Mouse (Mus musculus) embryo, embryonic 9.5 days (tissue): Measurements from ENCODE around the gene Klhdc2.

Experiments
- DNase-seq: peaks from one replicate; pipeline ENCODE4 v3.0.0-alpha.2; 2017; ENCODE audit errors: extremely low spot score

Klhdc2 gene

GRCm38 (mm10) chr12:69300391-69300790, 3.9 kb downstream of the Klhdc2 start:
- DNase-seq, result no peak

GRCm38 (mm10) chr12:69302171-69302570, 5.7 kb downstream of the Klhdc2 start:
- DNase-seq, result no peak

GRCm38 (mm10) chr12:69304051-69304450, 7.6 kb downstream of the Klhdc2 start:
- DNase-seq, result no peak

- DNase-seq, result no peak
Observed at GRCm38 (mm10) chr12:69306333-69306732, 9.9 kb downstream of the Klhdc2 start.

- no peak for DNase-seq
Observed at GRCm38 (mm10) chr12:69309659-69310058, 13.2 kb downstream of the Klhdc2 start.

- DNase-seq, result no peak
Observed at GRCm38 (mm10) chr12:69318431-69318830, 21.9 kb downstream of the Klhdc2 start.

- DNase-seq, result no peak
Observed at GRCm38 (mm10) chr12:69331187-69331586, 34.7 kb downstream of the Klhdc2 start.

GRCm38 (mm10) chr12:69332147-69332546, 35.7 kb downstream of the Klhdc2 start:
- no peak for DNase-seq

- no peak for DNase-seq
Observed at GRCm38 (mm10) chr12:69333547-69333946, 37.1 kb downstream of the Klhdc2 start.

GRCm38 (mm10) chr12:69349928-69350327, 53.4 kb downstream of the Klhdc2 start:
- DNase-seq, result no peak

- DNase-seq, result no peak
Observed at GRCm38 (mm10) chr12:69351685-69352084, 55.2 kb downstream of the Klhdc2 start.

GRCm38 (mm10) chr12:69356546-69357299, 60.2 kb downstream of the Klhdc2 start, which contains the start of gene Nemf:
Nemf (minus strand) TSS chr12:69357165.
- DNase-seq, result peak; percentile 90

- DNase-seq, result no peak
Observed at GRCm38 (mm10) chr12:69357300-69357646, 60.8 kb downstream of the Klhdc2 start.
